Mouse (Mus musculus) cerebellum, adult 8-10 months (tissue): ENCODE measurements around the gene Nsmce1.
"Not testable (repeated sequence)": the region's sequence is repeated elsewhere in the genome, so short reads cannot be mapped to it uniquely, and the experiment has no call there.

Experiments
- DNase-seq: peaks from one replicate; pipeline ENCODE4 v3.0.0; 2022

The Nsmce1 gene

GRCm38 (mm10) chr7:125430170-125430842 lies 61.1 kb downstream of the Nsmce1 start:
- DNase-seq: no peak

- DNase-seq: not testable (repeated sequence)
These were observed 62.4 kb downstream of the Nsmce1 start for GRCm38 (mm10) chr7:125428816-125429500.

DNA sequence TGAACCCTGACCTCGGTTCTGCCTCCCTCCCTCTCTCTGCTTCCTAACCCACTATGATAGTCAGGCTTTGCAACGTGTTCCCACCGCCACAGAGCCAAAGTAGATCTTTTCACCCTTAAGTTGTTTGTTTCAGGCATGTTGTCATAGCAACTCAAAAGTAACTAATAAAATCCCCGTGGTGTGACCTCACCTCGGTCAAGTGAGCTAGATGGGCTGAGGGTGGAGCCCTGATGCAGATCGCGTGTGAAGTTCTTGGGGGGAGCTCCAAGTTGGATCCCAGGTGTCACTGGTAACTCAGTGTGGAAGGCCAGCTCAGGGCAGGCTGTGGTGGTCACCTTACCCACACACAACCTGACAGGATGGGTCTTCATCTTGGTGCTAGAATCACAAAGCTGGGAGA lies 63.0 kb downstream of the Nsmce1 start:
- DNase-seq: no peak

GRCm38 (mm10) chr7:125427492-125428090 lies 63.8 kb downstream of the Nsmce1 start:
- peak; percentile 75 for DNase-seq

- DNase-seq: no peak
These were observed 68.3 kb downstream of the Nsmce1 start for GRCm38 (mm10) chr7:125423056-125423455.

DNA sequence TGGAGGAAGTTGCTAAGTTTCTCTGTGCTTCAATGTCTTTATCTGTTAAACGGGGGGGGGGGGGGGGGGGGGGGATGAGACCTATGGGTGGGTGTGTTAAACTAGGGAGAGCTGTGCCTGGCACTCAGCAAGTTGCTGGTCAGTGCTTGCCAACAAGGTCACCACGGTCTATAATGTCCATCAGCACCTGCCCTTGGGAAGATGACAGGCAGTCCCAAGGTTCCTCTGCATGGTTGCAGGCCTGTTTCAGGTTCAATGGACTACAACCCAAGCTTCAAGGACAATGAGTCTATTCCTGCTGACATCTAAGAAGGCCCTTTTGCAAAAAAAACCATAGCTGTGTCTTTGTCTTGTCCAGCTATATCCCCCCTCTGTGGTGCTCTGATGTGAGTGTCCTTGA lies 69.5 kb downstream of the Nsmce1 start:
- DNase-seq: no peak

- DNase-seq: peak; percentile 19
These were observed 71.2 kb downstream of the Nsmce1 start for GRCm38 (mm10) chr7:125420190-125420589.

GRCm38 (mm10) chr7:125418413-125418812 lies 73.0 kb downstream of the Nsmce1 start:
- DNase-seq: no peak
